Mouse (Mus musculus) intestine, postnatal 0 days (tissue): ENCODE results near the gene Ankrd13c. TPM values are rescaled to one million over a fixed set of nuclear protein-coding genes. Genes with fewer than 3 reads are reported as not detected.
"Not testable (repeated sequence)": the region's sequence is repeated elsewhere in the genome, so short reads cannot be mapped to it uniquely, and the experiment has no call there.

Experiments
- ATAC-seq: fragments of 200-750 bp; cut with Nextera tagmentation; 2 replicates; pipeline ENCODE4 v1.8.0; 2017; ENCODE audit warnings: mild to moderate bottlenecking, moderate TSS enrichment, moderate library complexity
- H3K27ac ChIP-seq: fragments of 300-500 bp; sonication (generic); 2 replicates; pipeline ENCODE4 v1.5.1; 2014; ENCODE audit warnings: mild to moderate bottlenecking, low read depth, low read length, moderate library complexity
- H3K27me3 ChIP-seq: fragments of 300-500 bp; sonication (generic); replicated peaks from 2 replicates; pipeline ENCODE4 v1.6.1; 2014; ENCODE audit warnings: low read length, mixed read lengths; ENCODE audit not compliant: control insufficient read depth, insufficient read depth
- H3K36me3 ChIP-seq: fragments of 300-500 bp; sonication (generic); 2 replicates; pipeline ENCODE4 v1.6.1; 2014; ENCODE audit warnings: mild to moderate bottlenecking, moderate library complexity; ENCODE audit not compliant: control insufficient read depth, insufficient read depth
- H3K4me1 ChIP-seq: fragments of 300-500 bp; sonication (generic); replicated peaks from 2 replicates; pipeline ENCODE4 v1.6.1; 2014; ENCODE audit warnings: antibody characterized with exemption, low read length, mixed read lengths; ENCODE audit not compliant: control insufficient read depth, insufficient read depth
- H3K4me2 ChIP-seq: fragments of 300-500 bp; sonication (generic); replicated peaks from 2 replicates; pipeline ENCODE4 v1.6.1; 2014; ENCODE audit warnings: low read depth, mild to moderate bottlenecking, moderate library complexity
- H3K4me3 ChIP-seq: fragments of 300-500 bp; sonication (generic); 2 replicates; pipeline ENCODE4 v1.5.1; 2014; ENCODE audit warnings: low read depth, low read length
- H3K9ac ChIP-seq: fragments of 300-500 bp; sonication (generic); 2 replicates; pipeline ENCODE4 v1.6.1; 2014; ENCODE audit warnings: mild to moderate bottlenecking, low read depth, low read length
- H3K9me3 ChIP-seq: fragments of 300-500 bp; sonication (generic); 2 replicates; pipeline ENCODE4 v1.6.1; 2016; ENCODE audit warnings: mixed run types; ENCODE audit not compliant: control insufficient read depth
- CTCF ChIP-seq: sonication (generic); IDR thresholded peaks from 2 replicates; pipeline ENCODE4 v1.5.1; 2016; ENCODE audit warnings: low read depth, mild to moderate bottlenecking, control low read depth, antibody characterized with exemption, moderate library complexity
- WGBS: fragments of 180-500 bp; shearing (Covaris S2); extraction: QIAGEN DNeasy Blood & Tissue Kit; methylation state at CpG from one replicate; pipeline ENCODE4 v1.1.7; 2014; 5-methylcytosine and 5-hydroxymethylcytosine counted together
- polyA plus RNA-seq: library from polyadenylated mRNA; unstranded; fragments of >200 nt; fragmentation: Nextera tagmentation; extraction: Ambion mirVana; gene quantifications from 2 replicates; pipeline ENCODE4 v1.2.1, GENCODE M21; 2015

Ankrd13c gene
- polyA plus RNA-seq, 1 experiment from 2014 or later: 25.2 TPM

DNA sequence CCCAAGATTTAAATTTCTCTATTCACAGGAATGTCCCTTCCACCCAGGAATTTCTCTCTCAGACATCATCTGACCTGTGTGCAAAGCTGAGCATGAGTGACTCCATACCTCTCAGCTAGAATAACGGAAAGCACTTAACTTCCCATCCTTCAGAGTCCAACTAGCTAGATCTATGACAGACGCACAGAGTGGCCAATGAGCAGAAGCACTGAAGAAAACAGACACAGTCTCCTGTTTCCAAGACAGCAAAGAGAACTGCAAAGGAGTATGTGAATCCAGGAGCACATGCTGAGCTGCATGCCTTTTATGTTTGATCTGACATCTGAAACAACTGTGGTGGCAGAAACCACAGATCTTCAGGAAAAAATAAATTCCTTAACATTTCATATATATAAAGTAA, 20.3 kb upstream of the Ankrd13c start:
- no peaks in the 10 kb centered on the region for H3K9me3 ChIP-seq
- H3K9ac ChIP-seq: no peak overlapping the region
- ATAC-seq: no peak
- H3K27me3 ChIP-seq: no peaks in the 10 kb centered on the region
- H3K4me2 ChIP-seq: no peak overlapping the region
- TF ChIP-seq CTCF: no peak
- no peak overlapping the region for H3K4me3 ChIP-seq
- WGBS: 68% methylated on average over 2 of the region's 2 CpGs
- H3K36me3 ChIP-seq: no peaks in the 10 kb centered on the region
- H3K27ac ChIP-seq: no peak overlapping the region
- H3K4me1 ChIP-seq: 0 out of 2 replicates have a peak, but pooled peaks cover 2% of the 10 kb centered on the region

DNA sequence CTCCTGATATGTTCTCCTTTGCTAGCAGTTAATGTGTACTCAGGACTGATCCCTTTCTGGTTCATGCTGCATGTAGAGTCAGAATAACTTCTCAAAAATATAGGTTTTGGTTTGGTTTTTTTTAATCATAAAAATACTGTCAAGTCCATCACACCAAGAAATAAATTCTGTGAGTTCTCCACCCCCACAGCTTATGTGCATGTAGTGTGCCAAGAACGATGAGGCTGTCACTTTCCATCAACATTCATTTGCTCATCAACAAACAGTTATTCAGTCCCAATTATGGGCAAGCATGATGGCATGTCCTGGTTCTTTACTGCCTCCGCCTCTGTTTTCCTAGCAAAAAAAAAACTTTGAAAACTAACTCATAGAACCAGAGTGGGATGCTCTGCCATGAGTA, 18.3 kb upstream of the Ankrd13c start:
- no peak for TF ChIP-seq CTCF
- H3K9ac ChIP-seq: no peak overlapping the region
- H3K36me3 ChIP-seq: no peaks in the 10 kb centered on the region
- no peaks in the 10 kb centered on the region for H3K9me3 ChIP-seq
- H3K4me3 ChIP-seq: no peak overlapping the region
- H3K4me2 ChIP-seq: no peak overlapping the region
- H3K27me3 ChIP-seq: no peaks in the 10 kb centered on the region
- H3K4me1 ChIP-seq: 0 out of 2 replicates have a peak, but pooled peaks cover 2% of the 10 kb centered on the region
- H3K27ac ChIP-seq: no peak overlapping the region
- WGBS: 81% methylated on average over 2 of the region's 2 CpGs
- ATAC-seq: no peak

GRCm38 (mm10) chr3:157929417-157929816, 17.6 kb upstream of the Ankrd13c start:
- Histone ChIP-seq H3K9me3 (no peaks in the 10 kb centered on the region), H3K27ac (no peak overlapping the region), H3K4me1 (0 out of 2 replicates have a peak, but pooled peaks cover 2% of the 10 kb centered on the region), H3K4me2 (no peak overlapping the region), H3K9ac (no peak overlapping the region), H3K27me3 (no peaks in the 10 kb centered on the region), H3K4me3 (no peak overlapping the region), H3K36me3 (no peaks in the 10 kb centered on the region)
- no peak for ATAC-seq
- 67% methylated on average over 1 of the region's 1 CpGs for WGBS
- no peak for TF ChIP-seq CTCF

- peak; percentile 91 for ATAC-seq
- H3K36me3 ChIP-seq: no peaks in the 10 kb centered on the region
- 0 out of 2 replicates have a peak overlapping the region, but pooled peaks have one; percentile 7 for H3K9ac ChIP-seq
- no peaks in the 10 kb centered on the region for H3K4me1 ChIP-seq
- peak overlapping the region; percentile 51 for H3K4me2 ChIP-seq
- H3K4me3 ChIP-seq: 0 out of 2 replicates have a peak overlapping the region, but pooled peaks have one; percentile 5
- peak overlapping the region; percentile 50 for H3K27ac ChIP-seq
- H3K9me3 ChIP-seq: no peaks in the 10 kb centered on the region
- TF ChIP-seq CTCF: peak; percentile 72
- no peaks in the 10 kb centered on the region for H3K27me3 ChIP-seq
- 32% methylated on average over 3 of the region's 3 CpGs for WGBS
These were observed 15.4 kb upstream of the Ankrd13c start for GRCm38 (mm10) chr3:157931592-157931991.

DNA sequence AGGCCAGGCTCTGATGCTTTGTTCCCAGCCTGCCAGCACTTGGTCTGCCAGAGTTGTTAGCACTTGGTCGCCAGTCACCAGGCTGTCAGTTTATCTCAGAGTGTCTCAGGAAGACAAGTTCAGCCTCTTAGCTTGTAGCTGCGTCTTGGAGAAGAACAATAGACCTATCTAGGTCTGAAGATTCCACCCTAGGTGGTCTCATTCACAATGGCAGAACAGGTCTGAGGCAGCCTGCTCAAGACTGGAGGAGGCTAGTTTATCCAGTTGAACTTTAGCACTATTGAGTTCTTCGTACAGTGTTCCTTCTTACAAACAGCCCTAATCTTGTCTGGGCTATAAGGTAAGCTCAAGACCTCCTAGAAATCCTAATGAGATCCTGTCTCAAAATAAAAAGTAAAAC, 15.0 kb upstream of the Ankrd13c start:
- no peaks in the 10 kb centered on the region for H3K36me3 ChIP-seq
- H3K27me3 ChIP-seq: no peaks in the 10 kb centered on the region
- 0 out of 2 replicates have a peak overlapping the region, but pooled peaks have one; percentile 7 for H3K9ac ChIP-seq
- 29% methylated on average over 3 of the region's 3 CpGs for WGBS
- H3K4me2 ChIP-seq: peak overlapping the region; percentile 51
- TF ChIP-seq CTCF: no peak
- H3K4me3 ChIP-seq: 0 out of 2 replicates have a peak overlapping the region, but pooled peaks have one; percentile 5
- peak; percentile 77 for ATAC-seq
- H3K27ac ChIP-seq: peak overlapping the region; percentile 50
- no peaks in the 10 kb centered on the region for H3K4me1 ChIP-seq
- H3K9me3 ChIP-seq: no peaks in the 10 kb centered on the region

GRCm38 (mm10) chr3:157933223-157933622, 13.8 kb upstream of the Ankrd13c start:
- not testable (repeated sequence) for H3K27ac ChIP-seq, H3K4me2 ChIP-seq, H3K27me3 ChIP-seq, ATAC-seq, H3K9ac ChIP-seq, H3K4me1 ChIP-seq, H3K9me3 ChIP-seq, H3K36me3 ChIP-seq, H3K4me3 ChIP-seq
- WGBS: 87% methylated on average over 5 of the region's 6 CpGs

DNA sequence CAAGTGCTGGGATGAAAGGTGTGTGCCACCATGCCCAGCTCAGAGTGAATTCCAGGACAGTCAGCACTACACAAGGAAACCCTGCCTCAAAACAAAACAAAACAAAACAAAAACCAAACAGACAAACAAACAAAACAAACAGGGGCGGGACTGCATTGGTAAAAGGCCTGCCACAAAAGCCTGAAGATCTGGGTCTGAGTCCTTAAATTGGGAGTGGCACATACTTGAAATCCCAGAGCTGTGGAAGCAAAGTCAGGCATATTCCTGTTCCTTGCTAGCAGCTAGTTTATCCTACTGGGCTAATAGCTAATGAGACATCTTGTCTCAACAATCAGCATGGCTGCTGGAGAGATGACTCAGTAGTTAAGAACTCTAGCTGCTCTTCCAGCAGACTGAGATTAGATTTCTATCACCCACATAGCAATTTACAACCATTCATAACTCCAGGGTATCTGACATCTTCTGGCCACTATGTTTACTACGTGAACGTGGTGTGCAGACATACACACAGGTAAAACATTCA, 12.7 kb upstream of the Ankrd13c start:
- H3K27ac ChIP-seq: no peak overlapping the region
- no peaks in the 10 kb centered on the region for H3K36me3 ChIP-seq
- no peak for TF ChIP-seq CTCF
- no peak overlapping the region for H3K4me3 ChIP-seq
- no peaks in the 10 kb centered on the region for H3K4me1 ChIP-seq
- no peak overlapping the region for H3K4me2 ChIP-seq
- 67% methylated on average over 3 of the region's 3 CpGs for WGBS
- H3K9me3 ChIP-seq: no peaks in the 10 kb centered on the region
- ATAC-seq: no peak
- H3K9ac ChIP-seq: no peak overlapping the region
- no peaks in the 10 kb centered on the region for H3K27me3 ChIP-seq
